Mouse (Mus musculus) naive thymus-derived CD4-positive, alpha-beta T cell, adult 2 months (primary cell): ENCODE results near the gene Tbc1d17.
"Not testable (repeated sequence)": the region's sequence is repeated elsewhere in the genome, so short reads cannot be mapped to it uniquely, and the experiment has no call there.

Experiments used
- DNase-seq: peaks from one replicate; pipeline ENCODE4 v3.0.0-alpha.2; 2011; ENCODE audit warnings: low read depth

Tbc1d17 gene

DNA sequence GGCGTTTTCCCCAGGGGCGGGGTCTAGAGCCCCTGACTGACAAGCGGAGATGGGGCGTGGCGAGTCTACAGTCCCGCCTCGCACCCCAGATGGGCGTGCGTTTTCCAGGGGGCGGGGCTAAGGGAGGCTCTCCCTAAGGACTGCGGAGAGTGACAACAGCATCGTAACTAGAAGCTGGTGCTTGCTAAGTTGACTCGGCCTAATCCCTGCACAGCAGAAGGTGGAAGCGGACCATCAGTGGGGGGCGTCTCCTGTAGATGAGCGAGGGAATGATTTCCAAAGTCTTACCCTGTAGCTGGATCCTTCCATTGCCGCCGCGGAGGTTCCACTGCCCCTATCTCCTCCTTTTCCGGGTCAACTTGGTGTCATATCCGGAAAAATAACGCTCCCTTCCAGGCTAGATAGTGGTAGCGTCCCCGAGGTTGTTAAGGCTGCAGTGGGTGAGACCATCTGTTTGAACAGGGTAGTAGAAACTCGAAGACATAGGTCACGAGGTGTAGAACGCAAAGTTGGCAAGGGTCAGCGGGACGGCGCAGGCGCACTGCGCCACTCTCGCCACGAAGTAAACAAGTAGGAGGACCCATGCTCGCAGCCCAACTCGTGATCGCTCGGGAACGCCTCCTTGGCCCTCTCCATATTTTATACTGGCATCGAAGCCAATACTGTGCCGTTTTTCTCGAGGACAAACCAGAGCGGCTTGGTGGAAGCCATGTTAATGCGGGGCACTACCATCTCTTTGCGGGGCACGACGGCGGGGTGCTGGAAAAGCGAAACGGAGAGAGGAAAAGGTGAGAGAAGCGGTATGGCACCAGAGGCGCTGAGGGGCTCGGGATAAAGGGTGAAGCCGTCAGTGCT is at the start of gene Tbc1d17, which contains the start of gene Akt1s1:
Gene Tbc1d17 (minus strand): TSS at position 519 of the 855 bp plus-strand sequence.
Gene Akt1s1 (plus strand): TSS at position 431 of the 855 bp plus-strand sequence.
- peak; percentile 100 for DNase-seq

DNA sequence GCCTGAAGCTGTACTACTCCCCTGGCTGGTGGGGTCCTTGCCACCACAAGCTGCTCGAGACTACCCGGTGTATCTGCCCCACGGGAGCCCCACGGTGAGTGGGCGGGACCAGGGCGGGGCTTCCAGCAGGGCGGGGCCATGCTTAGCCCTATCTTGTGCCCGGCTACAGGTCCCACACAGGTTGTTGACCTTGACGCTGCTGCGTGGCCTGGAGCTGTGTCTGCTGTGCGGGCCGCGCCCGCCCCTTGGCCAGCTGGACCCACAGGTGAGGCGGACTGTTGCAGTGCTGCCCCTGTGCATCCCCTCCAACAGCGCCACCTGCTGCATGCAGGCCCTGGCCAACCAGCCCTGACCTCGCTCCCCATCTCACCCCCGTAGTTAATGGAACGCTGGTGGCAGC is 49.7 kb upstream of the Tbc1d17 start:
- DNase-seq: peak; percentile 36

DNA sequence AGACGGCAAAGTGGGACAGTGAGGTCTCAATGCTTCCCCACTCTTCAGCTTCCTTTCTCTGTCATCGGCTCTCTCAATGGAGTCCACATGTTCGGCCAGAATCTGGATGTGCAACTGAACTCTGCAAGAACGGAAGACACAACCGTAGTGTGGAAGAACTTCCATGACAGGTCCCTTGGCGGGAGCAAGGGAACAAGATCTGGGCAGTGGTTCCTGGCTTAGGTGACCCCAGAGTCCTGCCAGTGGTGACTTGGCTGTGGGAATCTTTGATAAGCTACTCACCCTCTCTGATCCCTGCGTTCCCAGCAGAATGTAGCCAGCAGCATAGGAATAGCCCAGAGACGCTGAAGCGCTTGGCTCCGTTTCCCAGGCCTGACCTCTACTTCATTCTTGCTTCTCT is 47.6 kb upstream of the Tbc1d17 start:
- DNase-seq: no peak

DNA sequence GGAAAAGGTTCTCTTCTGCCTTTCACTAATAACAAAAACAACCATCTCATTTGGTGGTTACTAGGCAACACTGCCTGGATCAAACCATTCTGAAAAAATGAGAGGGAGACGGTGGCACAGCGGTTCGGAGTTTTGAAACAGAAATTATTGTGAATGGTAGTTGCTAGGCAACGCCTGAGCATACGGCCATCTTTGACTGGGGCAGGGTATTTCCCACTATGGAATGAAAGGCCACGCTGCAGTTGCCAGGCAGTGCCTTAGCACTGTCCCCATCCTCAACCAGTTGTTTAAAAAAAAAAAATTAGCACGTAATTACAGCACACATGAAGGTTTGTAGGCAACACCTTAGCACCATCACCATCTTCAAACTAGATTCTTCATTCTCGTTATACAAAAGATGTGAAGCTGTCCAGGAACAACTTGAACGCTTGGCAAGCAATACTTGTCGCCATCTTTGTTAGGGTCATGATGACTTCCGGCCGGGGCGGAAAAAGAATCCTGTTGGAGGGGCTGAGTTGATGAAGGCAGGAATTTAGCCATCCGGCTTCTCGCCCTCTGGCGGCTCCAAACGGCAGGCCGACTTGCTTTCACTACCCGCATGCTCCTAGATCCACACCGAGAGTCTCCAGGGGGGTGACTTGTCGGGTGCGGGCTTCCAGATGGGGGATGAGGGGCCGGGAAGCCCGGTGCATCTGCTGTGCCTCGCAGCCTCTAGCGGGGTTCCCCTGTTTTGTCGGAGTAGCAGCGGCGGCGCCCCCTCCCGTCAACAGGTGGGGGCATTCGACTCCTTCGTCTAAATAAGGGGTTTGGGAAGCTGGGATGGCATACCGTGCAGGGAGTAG is 46.9 kb upstream of the Tbc1d17 start, which contains the start of gene Fuz:
Gene Fuz (plus strand): TSS at position 487 of the 842 bp plus-strand sequence.
- DNase-seq: peak; percentile 96

DNA sequence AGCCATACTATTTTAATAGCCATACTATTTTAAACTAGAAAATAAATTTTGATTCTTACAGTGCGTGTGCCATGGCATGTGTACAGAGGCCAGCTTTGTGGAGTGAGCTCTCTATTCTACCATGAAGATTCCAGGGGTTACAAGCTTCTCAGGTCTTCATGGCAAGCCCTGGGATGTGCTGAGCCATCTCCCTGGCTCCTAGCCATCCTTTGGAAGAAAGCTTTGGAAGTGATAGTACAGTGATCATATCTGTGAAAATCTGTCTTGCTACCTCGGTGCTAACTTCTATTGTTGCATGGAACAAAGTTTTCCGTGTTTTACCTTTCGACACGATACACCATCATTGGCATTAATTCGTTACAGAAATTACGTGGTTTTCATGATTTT is 46.3 kb upstream of the Tbc1d17 start:
- DNase-seq: no peak

DNA sequence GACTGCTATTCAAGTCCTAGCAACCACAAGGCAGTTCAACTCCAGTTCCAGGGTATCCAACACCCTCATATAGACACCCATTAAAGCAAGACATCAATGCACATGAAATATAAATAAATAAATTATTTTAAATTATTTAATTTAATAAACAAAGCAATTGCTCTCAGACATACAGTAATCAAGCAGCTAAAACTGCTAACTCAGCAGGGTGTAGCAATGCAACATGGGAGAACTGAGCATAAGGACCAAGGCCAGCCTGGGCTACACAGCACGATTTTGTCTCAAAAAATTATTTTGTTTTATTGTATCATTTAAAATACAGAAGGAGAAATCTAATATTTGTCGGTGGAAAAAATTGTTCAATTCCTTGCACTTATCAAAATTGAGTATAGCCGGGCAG is 45.3 kb upstream of the Tbc1d17 start:
- DNase-seq: no peak

DNA sequence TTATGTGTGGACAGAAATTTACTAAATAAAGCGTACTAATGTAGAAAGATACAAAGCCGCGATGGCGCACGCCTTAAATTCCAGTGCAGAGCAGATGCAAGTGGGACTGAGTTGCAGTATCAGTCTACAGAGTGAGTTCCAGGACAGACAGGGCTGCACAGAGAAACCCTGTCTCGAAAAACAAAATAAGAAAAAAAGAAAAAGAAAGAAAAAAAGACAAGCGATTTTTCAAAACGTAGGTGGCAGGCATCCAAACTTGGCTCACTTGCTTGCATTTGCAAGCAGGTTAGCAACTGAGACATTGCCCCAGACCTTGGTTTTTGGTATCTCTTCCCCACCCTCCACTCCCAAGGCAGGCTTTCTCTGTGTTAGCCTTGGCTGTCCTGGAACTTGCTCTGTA is 44.3 kb upstream of the Tbc1d17 start:
- no peak for DNase-seq

DNA sequence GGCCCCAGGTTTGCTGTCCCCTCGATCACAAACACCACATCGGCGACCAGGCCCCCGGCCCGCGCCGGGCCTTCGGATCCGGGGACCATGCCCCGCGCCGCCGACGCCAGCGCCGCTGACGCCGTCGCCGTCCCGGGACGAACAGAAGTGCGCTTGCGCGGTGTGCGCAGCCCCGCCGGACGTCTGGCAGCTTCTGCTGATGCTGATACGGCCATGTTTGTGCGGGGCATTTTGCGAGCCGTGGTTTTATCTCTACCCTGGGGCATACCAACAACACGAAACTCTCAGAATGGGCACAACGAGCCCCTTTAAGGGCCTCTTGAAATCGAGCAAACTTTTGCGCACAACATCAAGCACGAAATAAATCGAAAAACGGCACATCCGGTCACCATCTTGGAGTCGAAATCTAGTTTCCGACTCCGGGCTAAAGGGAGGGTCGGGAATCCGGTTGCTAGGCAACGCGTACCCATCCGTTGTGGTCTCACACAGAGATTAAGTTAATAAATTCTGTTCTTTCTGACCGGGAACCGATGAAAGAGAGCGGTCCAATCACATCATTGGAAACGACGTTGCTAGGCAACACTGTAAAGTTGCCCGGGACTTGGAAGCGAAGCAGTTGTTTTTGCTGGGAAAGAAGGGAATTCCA is 43.5 kb upstream of the Tbc1d17 start, which contains the start of gene Med25:
Gene Med25 (minus strand): TSS at position 437 of the 646 bp plus-strand sequence.
- DNase-seq: peak; percentile 95

DNA sequence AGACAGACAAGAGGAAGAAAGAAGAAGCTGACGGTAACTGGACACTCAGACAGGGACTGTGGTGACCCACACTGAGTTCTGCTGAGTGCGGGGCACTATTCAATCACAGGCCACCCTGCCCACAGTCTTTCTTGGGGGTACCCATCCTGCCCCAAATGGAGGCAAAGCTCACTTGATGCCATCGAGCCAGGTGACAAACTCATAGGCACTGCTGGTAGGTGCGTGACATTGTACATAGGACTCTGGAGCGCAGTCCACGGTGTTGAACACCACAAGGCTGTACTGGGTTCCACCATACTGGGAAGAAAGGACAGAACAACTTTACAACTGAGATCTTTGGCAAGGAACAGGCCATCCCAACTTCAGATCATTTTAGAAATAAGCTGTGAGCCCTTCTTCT is 42.7 kb upstream of the Tbc1d17 start:
- no peak for DNase-seq

DNA sequence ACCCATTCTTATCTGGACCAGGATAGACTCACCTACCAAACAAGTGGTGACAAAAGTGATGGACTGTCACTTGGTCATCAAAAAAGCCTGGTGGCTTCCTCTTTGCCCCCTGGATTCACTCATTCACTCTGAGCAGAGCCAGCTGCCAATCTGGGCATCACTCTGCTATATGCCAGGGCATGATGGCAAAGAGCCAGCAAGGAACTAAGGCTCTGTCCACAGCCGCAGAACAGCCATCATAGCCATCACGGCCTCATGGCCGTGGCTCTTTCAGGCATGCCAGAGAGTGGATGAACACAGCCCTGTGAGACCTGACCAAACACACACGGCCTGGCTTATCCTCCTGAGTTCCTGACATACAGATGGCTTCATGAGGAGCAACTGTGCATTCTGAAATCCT is 41.9 kb upstream of the Tbc1d17 start:
- no peak for DNase-seq

DNA sequence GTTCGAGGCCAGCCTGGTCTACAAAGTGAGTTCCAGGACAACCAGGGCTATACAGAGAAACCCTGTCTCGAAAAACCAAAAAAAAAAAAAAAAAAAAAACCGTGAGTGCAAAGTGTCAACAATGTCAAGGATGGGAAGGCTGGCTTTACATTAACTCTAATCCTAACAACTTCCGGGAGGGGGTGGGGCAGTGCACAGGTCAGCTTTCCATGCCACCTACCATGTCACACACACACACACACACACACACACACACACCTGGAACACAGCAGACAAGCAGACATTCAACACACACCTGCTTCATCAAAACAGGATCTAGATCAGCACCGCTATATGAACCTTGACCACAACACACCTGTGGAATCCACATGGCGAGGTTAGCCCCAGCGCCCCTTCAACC is 41.3 kb upstream of the Tbc1d17 start:
- no peak for DNase-seq

DNA sequence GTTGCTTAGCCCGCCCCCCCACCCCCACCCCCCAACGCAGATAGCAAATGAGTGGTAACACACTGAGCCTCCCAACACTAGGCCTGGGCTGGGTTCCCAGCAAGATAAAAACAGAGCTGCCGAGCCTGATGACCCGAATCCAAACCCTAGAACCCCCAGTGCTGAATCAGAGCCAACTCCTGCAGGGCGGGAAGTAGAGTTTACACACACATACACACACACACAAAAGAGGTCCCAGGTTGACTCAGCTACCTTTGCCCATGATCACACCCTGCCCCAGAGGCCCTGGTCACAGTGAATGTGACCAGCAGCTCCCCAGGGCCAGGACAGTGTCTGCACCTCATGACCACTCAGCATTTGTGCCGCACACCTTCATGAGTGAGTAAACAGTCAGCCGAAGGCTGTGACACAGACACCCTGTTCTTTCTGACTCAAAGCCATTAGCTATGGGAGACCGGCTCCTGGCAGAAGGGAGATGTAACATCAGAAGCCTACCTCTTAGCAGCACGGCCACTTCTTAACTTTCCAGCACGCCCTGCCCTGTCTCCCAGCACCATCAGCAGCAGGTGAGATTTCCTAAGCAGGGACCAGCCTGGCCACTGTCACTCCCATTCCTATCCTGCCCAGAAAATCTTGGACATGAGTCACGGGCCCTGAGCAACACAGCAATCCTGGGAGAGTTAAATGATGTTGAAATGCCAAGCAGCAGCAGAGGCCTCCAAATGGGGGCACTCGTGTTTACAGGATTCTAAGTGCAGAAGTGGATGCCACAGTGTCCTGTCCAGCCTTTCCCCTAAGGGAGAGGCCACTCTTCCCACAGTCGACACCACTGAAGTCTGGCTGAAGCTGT is 39.6 kb upstream of the Tbc1d17 start:
- no peak for DNase-seq

DNA sequence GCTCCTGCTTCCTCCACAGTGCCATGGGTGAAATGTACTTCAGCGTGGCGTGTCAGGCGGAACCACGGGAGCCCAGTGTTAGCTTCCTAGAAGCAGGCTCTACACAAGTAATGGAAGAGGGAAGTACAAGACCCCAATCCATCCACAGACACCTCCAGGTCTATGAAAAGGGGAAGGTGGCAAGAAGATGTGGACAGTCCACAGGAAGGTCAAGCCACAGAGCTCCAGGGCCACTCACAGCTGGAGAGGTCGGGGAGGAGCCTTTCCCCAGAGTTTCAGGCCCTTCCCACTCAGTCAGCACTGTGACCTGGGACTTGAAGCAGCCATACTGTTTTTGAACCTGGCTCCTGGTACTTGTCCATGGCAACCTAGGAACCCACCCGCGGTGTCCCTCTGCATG is 38.1 kb upstream of the Tbc1d17 start:
- no peak for DNase-seq

DNA sequence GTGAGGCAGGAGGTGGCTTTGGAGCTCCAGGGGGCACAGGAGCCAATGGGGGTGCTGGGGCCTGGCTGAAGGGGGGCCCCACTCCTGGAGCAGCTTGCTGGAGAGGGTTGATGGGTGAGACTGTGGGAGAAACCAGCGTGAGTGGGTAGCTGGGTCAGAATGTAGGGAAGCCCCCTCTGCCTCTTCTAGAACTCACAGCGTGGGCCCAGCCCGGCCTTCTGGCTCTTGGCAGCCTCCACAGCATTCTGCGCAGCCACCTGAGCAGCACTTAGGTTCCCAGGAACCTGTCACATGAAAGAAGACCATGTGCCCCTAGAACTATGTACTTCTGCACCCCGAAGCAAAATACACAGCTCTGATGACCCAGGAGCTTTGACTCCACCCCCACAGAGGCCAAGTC is 35.8 kb upstream of the Tbc1d17 start:
- DNase-seq: no peak

DNA sequence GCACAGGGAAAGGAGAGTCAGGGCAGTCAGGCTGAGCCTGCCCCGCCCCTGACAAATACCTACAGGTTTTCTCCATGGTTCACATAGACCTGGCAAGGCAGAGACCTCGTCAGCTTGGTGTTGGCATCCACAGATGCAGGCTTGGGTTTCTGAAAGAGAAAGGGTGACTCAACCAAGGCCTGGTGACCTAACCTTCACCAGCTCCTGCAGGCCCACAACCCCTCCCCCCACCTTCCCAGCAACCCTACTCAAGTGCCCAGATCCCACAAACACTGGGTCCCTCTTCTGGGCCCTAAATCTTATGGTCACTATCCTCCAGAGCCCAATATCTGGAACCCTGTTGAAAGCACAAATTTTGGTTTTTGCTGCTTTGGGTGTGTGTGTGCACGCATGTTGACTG is 34.2 kb upstream of the Tbc1d17 start:
- no peak for DNase-seq

DNA sequence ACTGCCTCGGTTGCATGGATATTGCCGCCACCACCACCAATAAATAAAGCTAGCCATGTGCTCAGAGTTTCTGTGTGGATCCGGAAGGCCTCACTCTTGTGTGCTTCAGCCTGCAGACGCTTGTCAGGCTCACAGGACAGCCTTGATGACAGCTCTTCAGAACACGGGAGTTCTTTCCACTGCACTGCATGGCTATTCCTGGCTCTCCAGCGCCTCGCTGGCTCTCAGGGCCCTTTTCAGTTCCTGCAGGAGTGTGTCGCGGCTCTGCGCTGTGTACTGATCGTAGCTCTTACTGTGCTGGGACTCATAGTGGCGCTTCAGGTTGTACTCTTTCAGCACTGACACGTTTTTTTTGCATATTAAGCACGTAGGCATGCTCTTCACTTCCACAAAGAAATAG is 29.0 kb upstream of the Tbc1d17 start:
- DNase-seq: no peak

DNA sequence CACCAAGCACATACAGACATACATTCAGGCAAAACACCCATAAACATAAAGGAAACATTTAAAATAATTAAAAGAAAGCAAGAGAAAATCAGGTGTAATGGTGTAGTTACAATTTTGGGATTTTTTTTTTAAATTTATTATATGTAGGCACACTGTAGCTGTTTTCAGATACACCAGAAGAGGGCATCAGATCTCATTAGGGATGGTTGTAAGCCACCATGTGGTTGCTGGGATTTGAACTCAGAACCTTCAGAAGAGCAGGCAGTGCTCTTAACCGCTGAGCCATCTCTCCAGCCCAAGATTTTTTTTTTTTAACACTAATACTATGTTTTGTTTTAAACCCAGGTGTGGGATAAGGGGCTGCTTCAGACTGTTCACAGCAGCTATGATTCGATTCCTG is 22.9 kb upstream of the Tbc1d17 start:
- DNase-seq: not testable (repeated sequence)

DNA sequence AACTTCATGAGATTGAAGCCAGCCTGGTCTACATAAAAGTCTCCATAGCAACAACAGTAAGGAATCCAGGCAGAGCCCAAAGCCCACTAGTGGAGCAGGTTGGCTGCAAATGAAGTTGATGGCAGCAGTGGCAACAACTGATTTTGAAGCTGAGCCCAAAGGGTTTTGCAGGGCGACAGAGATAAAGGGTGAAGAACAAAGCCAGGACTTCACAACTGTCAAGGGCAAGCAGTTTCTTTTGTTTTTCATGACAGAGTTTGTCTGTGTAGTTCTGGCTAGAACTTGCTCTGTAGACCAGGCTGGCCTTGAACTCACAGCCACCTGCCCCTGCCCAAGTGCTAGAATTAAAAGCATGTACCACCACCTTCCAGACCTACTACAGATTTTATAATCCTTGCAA is 22.3 kb upstream of the Tbc1d17 start:
- DNase-seq: no peak

DNA sequence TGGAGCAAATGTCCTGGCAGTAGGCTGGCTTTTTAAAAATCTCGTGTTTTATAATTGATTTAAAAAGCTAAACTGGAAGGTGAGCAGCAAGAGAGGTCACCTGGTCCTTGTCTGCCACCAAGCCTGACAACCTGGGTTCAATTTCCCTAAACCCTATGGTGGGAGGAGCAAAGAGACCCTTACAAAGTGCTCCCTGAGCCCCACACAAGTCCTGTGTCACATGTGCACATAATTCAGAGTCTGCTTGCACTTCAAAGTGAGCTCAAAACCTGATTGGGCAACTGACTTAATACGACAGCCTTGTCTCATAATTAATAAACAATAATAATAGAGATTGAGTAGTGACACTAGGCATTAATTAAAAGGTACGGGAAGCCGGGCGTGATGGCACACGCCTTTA is 21.7 kb upstream of the Tbc1d17 start:
- DNase-seq: no peak

DNA sequence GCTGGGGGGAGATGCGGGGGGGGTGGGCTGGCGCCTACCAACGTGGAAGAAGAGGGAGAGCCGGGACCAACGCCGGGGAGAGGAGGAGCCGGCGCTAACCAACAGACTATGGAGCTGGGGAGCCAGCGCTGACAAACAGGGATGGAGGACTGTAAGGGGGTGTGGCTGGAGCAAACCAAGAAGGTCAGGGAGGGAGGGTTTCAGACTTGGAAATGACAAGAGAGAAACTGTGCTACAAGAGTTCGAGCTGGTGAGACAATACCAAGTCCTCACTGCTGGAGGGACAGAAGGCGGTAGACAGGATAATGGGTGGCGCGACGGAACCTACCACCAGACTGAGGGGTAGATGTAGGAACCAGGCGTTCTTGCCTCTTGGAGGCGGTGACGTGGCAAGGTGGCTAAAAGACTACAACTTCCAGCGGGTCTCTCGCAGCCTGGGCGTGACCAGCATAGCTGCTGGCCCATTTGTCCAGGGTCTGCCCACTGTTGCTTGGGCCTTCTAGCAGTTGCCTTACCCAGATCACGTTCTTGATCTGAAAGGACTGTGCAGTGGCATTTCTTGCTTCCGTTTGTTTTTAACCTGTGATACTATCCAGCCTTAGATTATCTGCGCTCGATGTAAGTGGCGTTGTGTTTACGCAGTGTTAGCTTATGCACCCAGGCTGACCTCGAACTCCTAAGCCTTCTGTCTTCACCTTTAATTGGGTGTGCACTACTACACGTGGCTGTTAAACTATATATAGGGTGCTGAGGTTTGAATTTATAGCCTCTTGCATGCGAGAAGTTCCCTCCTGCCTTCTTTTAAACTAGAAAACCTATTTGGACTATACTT is 21.0 kb upstream of the Tbc1d17 start, which contains the start of gene Ptov1:
Gene Ptov1 (minus strand): TSS at position 92 of the 832 bp plus-strand sequence.
- peak; percentile 87 for DNase-seq
